Mouse (Mus musculus): ENCODE results near the gene Zbtb32.

- TF ChIP-seq CTCF (IDR thresholded peaks at IDR 0.05; ENCODE audit: extremely low read depth, insufficient read length, insufficient replicate concordance, low read depth, low read length) = no peak
- TF ChIP-seq POLR2A (IDR thresholded peaks at IDR 0.05; ENCODE audit: low read depth, low read length) = no peak
Measured at GRCm38 (mm10) chr7:30560296-30560695, 38.4 kb downstream of the Zbtb32 start.

All from small intestine, adult 2 months (tissue).